Mouse (Mus musculus) erythroblast, adult 5-6 weeks (primary cell): Measurements from ENCODE around the gene Cd200r3. TPM values are rescaled to one million over a fixed set of nuclear protein-coding genes. Genes with fewer than 3 reads are reported as not detected.

Experiments
- ATAC-seq: replicated peaks from 2 replicates; pipeline ENCODE4 v1.8.0; 2016; ENCODE audit warnings: moderate number of reproducible peaks, mild to moderate bottlenecking, moderate TSS enrichment, inconsistent platforms; ENCODE audit not compliant: poor library complexity, low FRiP score, severe bottlenecking
- total RNA-seq, 2 experiments: library from RNA; stranded (forward) in 1 of 2; stranded (reverse) in 1 of 2; fragments of 150-400 nt in 1 of 2; fragments of 200-764, 138-1000 nt in 1 of 2; gene quantifications; 2 replicates each; pipeline versions ENCODE4 v1.2.3 to v1.2.4; 2015 to 2017; ENCODE audit warnings: low replicate concordance in 2 of 2

Cd200r3 gene
- total RNA-seq (2015; ENCODE audit: low replicate concordance) (1.0 and 32.7 TPM in 2 replicates), total RNA-seq (2017; ENCODE audit: low replicate concordance) (5.2 and 10.1 TPM in 2 replicates)

GRCm38 (mm10) chr16:44943468-44943867 is at the start of gene Cd200r3:
TSS of gene Cd200r3 (plus strand) at chr16:44943678.
- no peak for ATAC-seq

- no peak for ATAC-seq
These were observed 11.5 kb upstream of the Cd200r3 start for GRCm38 (mm10) chr16:44932016-44932415.

GRCm38 (mm10) chr16:44951360-44952114 is 8.1 kb downstream of the Cd200r3 start:
- ATAC-seq = no peak

- ATAC-seq = no peak
These were observed 18.8 kb downstream of the Cd200r3 start for GRCm38 (mm10) chr16:44962296-44962695.

- no peak for ATAC-seq
These were observed 19.3 kb downstream of the Cd200r3 start for GRCm38 (mm10) chr16:44962777-44963176.

GRCm38 (mm10) chr16:44964526-44965374 is 21.3 kb downstream of the Cd200r3 start:
- no peak for ATAC-seq

- ATAC-seq = no peak
These were observed 21.9 kb downstream of the Cd200r3 start for GRCm38 (mm10) chr16:44965428-44965827.

- ATAC-seq = no peak
These were observed 22.4 kb downstream of the Cd200r3 start for GRCm38 (mm10) chr16:44965890-44966289.

- no peak for ATAC-seq
These were observed 23.4 kb downstream of the Cd200r3 start for GRCm38 (mm10) chr16:44966891-44967290.

GRCm38 (mm10) chr16:44968113-44968512 is 24.6 kb downstream of the Cd200r3 start:
- no peak for ATAC-seq

GRCm38 (mm10) chr16:44970925-44971324 is 27.4 kb downstream of the Cd200r3 start:
- no peak for ATAC-seq

- ATAC-seq = no peak
These were observed 30.6 kb downstream of the Cd200r3 start for GRCm38 (mm10) chr16:44974042-44974441.

- ATAC-seq = no peak
These were observed 32.6 kb downstream of the Cd200r3 start for GRCm38 (mm10) chr16:44976081-44976480.

GRCm38 (mm10) chr16:44976892-44977633 is 33.6 kb downstream of the Cd200r3 start:
- ATAC-seq = no peak

- no peak for ATAC-seq
These were observed 34.7 kb downstream of the Cd200r3 start for GRCm38 (mm10) chr16:44978193-44978592.

- ATAC-seq = no peak
These were observed 35.9 kb downstream of the Cd200r3 start for GRCm38 (mm10) chr16:44979355-44979896.

- ATAC-seq = no peak
These were observed 39.5 kb downstream of the Cd200r3 start for GRCm38 (mm10) chr16:44982972-44983371.

GRCm38 (mm10) chr16:44983379-44984060 is 40.0 kb downstream of the Cd200r3 start:
- ATAC-seq = no peak

GRCm38 (mm10) chr16:44984111-44984510 is 40.6 kb downstream of the Cd200r3 start:
- no peak for ATAC-seq
